Mouse (Mus musculus): ENCODE data around the gene Zranb2.

Zranb2 gene

DNA sequence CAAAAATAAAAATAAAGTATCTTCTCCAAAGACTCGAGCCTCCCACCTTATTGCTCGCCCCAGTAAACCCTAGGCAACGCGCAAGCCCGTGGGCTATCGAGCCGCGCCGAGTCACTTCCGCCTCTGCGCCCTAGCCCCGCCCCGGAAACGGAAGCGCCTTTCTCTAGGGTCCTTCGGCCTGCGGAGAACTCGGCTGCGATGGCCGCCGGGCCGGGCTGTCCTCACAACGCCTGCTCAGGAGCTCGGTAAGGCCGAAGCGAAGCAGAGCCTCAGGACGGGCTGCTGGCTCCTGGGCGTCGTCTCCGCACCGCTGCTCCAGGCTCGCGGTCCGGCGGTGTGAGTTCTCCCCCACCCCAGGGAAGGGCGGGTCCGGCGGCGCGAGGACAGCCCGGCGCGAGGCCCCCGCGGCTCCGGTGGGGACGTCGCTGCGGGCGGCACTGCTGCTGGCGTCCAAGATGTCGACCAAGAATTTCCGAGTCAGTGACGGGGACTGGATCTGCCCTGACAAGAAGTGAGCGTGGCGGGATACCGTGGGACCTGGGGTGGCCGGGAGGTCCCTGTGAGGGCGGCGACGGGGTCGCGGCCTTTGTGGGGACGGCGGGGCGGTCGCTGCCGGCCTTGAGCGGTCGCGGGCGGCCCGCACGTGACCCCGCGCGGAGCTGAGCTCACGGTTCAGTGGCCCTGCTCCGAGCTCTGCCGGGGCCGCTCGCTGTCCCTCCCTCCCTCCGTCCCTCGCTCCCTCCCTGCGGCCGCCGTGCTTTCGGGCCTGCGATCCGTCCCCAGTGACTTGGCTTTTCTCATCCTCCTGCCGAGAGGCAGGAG, at the start of gene Zranb2:
Gene Zranb2, plus strand, starts transcription at position 197 of the 822 bp plus-strand sequence.
- peak; percentile 89 for DNase-seq (ENCODE audit: low spot score)

DNA sequence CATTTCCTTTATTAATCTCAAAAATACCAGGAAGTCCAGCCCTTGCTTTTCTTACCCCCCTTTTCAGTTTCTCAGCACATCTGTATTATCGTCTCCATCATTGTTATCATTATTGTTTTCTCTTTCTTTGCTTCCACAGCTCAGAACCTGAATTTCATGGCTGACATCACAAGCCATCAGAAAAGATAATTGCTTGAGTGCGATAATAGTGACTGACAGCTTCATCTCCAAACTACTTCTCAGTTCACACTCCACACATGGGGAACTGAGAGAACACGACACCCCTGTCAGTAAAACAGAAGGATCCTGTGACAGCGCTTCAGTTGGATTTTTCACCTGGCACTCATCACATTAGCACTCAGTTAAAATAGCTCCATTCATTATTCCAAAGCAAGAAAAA, 41.9 kb upstream of the Zranb2 start:
- DNase-seq (ENCODE audit: low spot score), result no peak

DNA sequence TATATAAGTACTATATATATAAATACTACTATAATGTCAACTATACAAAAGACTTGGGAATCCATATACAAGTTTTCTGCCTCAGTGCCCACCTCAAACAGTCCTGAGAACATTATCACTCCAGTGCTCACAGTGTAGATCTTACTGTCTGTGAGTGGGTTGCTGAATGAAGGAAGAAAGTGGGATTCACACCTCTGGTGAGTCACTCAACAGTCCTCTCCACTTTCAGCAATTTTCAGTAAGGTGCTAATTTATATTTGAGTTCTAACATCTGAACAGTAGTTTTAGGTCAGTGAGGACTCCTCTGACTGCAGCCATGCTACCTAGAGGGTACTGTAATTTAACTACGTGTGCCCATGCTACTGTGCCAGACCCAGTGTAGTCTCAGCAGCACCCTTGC, 31.7 kb upstream of the Zranb2 start:
- no peak for DNase-seq (ENCODE audit: low spot score)

GRCm38 (mm10) chr3:157514116-157514796, 19.7 kb upstream of the Zranb2 start:
- DNase-seq (ENCODE audit: low spot score), result no peak

DNA sequence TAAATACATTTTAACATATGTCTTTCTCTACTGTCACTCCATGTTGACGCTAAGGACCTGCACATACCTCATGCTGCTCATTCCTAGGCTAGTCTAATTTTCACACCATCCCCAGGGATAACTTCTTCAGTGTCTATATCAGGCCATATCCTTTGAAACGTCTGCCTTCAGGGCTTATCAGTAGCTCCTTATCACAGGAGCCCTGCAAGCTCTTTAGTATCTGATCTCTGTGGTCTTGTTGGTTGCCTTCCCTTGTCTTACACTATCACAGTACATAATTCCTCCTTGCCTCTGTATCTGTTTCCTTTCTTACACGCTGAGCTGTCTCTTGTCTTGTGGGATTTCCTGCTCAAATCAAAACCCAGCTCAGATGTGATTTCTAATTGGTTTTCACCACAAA, 17.5 kb upstream of the Zranb2 start:
- no peak for DNase-seq (ENCODE audit: low spot score)

- DNase-seq (ENCODE audit: low spot score), result no peak
Measured at GRCm38 (mm10) chr3:157517992-157518391, 16.0 kb upstream of the Zranb2 start.

DNA sequence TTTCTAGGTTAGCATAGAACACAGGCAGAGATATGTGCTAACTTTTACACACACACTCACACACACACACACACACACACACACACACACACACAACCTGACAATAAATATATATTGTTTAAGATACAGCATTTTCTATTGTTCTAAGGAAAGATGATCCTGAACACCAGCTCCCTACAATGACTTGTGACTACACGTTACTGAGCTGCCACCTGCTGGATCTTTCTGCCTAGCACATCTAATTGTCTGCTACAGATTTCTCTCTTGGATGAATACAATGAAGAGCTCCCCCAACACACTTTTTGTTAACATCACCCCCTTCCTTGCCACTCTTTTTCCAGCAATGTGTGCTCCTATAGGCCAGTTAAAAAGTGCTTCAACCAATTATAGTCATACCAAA, 13.5 kb upstream of the Zranb2 start:
- DNase-seq (ENCODE audit: low spot score), result no peak

- no peak for DNase-seq (ENCODE audit: low spot score)
Measured at GRCm38 (mm10) chr3:157523834-157524233, 10.1 kb upstream of the Zranb2 start.

GRCm38 (mm10) chr3:157531585-157531984, 2.4 kb upstream of the Zranb2 start:
- DNase-seq (ENCODE audit: low spot score), result no peak

DNA sequence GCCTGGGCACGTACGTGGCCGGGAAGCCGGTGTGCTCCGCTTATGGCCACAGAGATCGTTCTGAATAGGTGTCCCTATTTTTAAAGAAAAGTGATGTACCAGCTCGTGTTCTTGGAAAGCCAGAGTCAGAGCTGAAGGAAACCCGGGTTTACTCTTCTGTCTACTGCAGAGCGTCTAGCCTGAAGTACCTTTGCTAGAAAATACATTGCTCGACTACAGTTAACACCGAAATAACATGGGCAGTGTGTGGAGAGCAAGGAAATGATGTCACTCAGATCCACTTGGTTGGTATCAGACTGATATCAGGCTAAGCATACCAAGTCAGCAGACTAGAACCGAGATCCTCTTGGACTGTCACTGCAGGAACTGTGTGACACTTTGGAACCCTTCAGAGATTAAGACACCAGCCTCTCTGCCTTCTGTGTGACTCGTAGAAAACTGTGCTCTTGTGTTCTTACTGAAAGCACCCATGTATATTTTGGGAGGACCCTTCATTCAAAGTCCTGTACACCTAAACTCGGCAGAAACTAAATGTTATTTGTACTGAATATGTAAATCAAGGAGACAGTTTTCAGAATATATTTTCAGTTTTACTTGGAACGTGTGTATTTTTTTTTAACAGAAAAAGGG, 941 bp downstream of the Zranb2 start:
- no peak for DNase-seq (ENCODE audit: low spot score)

- no peak for DNase-seq (ENCODE audit: low spot score)
Measured at GRCm38 (mm10) chr3:157549323-157549722, 15.4 kb downstream of the Zranb2 start.

GRCm38 (mm10) chr3:157549758-157550600, 16.0 kb downstream of the Zranb2 start:
- DNase-seq (ENCODE audit: low spot score), result no peak

DNA sequence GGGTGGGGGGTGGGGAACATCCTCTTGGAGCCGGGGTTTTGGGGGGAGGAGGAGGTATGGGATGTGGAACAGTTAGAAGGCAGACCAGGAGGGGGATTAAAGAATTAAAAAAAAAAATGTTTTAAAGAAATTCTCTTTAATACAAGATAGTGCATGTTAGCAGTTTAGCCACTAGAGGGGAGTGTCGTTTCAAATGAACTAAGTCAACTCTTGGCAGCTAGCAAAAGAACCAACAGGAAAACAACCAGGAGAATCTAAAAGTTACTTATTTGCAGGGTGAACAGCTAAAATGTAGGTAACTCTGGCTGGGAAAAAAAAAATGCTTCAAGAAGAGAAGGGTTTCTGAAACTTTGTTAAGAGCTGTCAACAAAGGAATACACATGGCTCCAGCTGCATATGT, 31.2 kb downstream of the Zranb2 start:
- DNase-seq (ENCODE audit: low spot score), result no peak

DNA sequence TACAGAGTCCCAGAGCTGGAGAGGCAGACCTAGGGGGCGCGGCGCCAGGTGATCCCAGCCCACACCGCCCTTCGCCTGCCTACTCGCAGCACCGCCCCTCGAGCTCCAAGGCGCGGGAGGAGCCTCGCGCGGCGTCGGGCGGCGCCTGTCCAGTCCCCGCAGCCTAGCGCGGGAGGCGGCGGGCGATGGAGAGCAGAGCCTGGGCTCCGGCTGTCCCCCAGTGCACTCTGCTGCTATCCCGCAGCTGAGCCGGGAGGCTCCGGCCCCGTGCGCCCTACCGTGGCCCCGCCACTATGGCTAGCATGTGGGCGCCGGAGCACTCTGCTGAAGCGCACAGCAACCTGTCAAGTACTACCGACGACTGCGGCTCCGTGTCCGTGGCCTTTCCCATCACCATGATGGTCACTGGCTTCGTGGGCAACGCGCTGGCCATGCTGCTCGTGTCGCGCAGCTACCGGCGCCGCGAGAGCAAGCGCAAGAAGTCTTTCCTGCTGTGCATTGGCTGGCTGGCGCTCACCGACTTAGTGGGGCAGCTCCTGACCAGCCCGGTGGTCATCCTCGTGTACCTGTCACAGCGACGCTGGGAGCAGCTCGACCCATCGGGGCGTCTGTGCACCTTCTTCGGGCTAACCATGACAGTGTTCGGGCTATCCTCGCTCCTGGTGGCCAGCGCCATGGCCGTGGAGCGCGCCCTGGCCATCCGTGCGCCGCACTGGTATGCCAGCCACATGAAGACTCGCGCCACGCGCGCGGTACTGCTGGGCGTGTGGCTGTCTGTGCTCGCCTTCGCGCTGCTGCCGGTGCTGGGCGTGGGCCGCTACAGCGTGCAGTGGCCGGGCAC, 33.0 kb downstream of the Zranb2 start, which contains the start of gene Ptger3:
Gene Ptger3, plus strand, starts transcription at position 168 of the 841 bp plus-strand sequence.
- peak; percentile 26 for DNase-seq (ENCODE audit: low spot score)

DNA sequence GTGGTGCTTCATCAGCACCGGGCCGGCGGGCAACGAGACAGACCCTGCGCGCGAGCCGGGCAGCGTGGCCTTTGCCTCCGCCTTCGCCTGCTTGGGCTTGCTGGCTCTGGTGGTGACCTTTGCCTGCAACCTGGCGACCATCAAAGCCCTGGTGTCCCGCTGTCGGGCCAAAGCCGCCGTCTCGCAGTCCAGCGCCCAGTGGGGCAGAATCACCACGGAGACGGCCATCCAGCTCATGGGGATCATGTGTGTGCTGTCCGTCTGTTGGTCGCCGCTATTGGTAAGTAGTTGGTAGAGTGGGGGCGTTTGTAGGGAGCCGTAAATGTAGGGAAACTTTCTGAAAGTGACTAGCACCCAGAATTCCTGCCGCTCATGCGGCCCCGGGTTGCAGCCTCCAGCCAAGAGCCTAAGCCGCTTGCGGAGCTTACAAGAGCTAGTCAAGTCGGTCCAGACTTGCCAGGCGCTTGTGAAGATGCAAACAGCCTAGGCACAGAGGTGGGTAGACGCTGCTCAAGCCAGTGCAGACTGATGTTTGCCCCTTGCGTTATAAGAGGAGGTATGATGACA, 33.7 kb downstream of the Zranb2 start:
- DNase-seq (ENCODE audit: low spot score), result no peak

- no peak for DNase-seq (ENCODE audit: low spot score)
Measured at GRCm38 (mm10) chr3:157572011-157572410, 38.1 kb downstream of the Zranb2 start.

DNA sequence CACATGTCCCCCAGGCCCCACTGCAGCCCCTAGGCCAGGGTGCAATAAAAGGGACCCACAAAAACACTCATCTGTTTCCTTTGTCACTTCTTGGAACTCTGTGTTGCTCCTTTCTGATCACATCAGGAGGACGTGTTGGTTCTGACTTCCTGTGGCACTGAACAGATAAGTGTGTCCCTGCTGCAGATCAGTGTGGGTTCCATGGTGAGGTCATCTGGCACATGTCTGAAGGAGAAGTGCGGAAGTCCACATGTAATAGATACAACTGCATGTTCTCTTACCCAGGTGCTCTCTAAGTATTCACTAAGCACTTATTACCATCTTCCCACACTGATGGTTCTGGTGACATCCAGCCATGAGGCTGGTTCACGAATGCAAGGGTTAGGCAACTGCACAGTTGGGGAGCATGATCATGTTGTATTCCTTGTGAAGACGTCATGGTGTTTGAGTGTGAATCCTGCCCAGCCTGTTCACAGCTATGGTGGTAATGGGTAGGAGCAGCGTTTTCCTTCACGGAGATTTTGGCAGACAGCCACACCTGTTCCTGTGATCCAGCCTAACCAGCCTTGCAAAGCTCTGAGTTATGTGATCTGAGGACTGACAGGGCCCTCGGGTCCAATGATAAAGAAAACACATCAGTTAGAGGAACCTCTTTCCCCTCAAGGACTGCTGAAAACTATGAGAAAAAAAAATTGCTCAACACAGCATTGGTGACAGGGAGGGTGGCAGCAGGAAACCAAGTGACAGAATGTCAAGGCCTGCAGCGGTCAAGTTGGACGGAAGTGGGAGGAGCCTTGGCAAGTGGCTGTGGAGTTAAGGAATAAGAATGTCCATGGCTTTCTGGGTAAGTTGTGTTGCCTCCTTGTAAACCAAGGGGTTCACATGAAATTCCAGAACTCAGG, 41.7 kb downstream of the Zranb2 start:
- no peak for DNase-seq (ENCODE audit: low spot score)

DNA sequence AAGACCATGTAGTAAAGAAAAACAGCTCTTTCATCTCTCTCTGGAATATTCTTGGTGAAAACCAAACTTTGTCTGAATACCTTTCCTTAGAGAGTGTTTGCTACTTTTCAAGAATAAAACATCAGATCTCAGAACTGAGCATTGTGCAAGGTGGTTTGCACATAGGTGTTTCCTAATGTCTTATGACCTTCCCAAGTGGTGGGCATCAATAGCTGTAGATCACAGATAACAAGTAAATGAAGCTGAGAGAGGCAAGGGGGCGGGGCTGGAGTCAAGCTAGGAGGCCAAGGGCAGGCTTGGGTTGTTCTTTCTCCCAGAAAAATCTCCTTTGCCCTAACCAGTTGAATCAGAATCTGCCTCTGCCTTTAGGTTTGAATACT, 42.4 kb downstream of the Zranb2 start:
- no peak for DNase-seq (ENCODE audit: low spot score)

- no peak for DNase-seq (ENCODE audit: low spot score)
Measured at GRCm38 (mm10) chr3:157576862-157577261, 42.9 kb downstream of the Zranb2 start.
